Mouse (Mus musculus) skeletal muscle tissue, adult 2 months (tissue): ENCODE measurements at regions not wholly inside any gene's neighbourhood (a gene's known extent, or its start where the extent isn't known, plus 50 kb on each side); places are given as distances from the start of the nearest gene placed in this dataset.
A peak's percentile ranks its signal among the peaks of the same experiment; 100 is the strongest.
"Not testable (repeated sequence)": the region's sequence is repeated elsewhere in the genome, so short reads cannot be mapped to it uniquely, and the experiment has no call there.

ENCODE experiments used
- DNase-seq: peaks from one replicate; pipeline ENCODE4 v3.0.0-alpha.2; 2012; ENCODE audit warnings: low read depth, low spot score

GRCm38 (mm10) chr1:7388627-7389026, 2580.9 kb downstream of the Gm37988 start:
- no peak for DNase-seq

GRCm38 (mm10) chr1:7393508-7393907, 2585.8 kb downstream of the Gm37988 start:
- DNase-seq: no peak

- DNase-seq: no peak
These were observed 2586.5 kb downstream of the Gm37988 start for GRCm38 (mm10) chr1:7394161-7394560.

GRCm38 (mm10) chr1:7395527-7395926, 2587.8 kb downstream of the Gm37988 start:
- peak; percentile 7 for DNase-seq

GRCm38 (mm10) chr1:7396867-7397806, 2589.4 kb downstream of the Gm37988 start:
- DNase-seq: peak; percentile 64

- DNase-seq: peak; percentile 98
These were observed 2590.2 kb downstream of the Gm37988 start for GRCm38 (mm10) chr1:7397807-7398446.

- no peak for DNase-seq
These were observed 2591.1 kb downstream of the Gm37988 start for GRCm38 (mm10) chr1:7398678-7399218.

GRCm38 (mm10) chr1:7405651-7406050, 2598.0 kb downstream of the Gm37988 start:
- not testable (repeated sequence) for DNase-seq

GRCm38 (mm10) chr1:7414444-7414843, 2606.8 kb downstream of the Gm37988 start:
- DNase-seq: no peak

- no peak for DNase-seq
These were observed 2644.0 kb downstream of the Gm37988 start for GRCm38 (mm10) chr1:7451660-7452155.

GRCm38 (mm10) chr1:7454931-7455330, 2647.2 kb downstream of the Gm37988 start:
- no peak for DNase-seq

- DNase-seq: no peak
These were observed 2650.2 kb downstream of the Gm37988 start for GRCm38 (mm10) chr1:7457895-7458294.

- DNase-seq: no peak
These were observed 2686.4 kb downstream of the Gm37988 start for GRCm38 (mm10) chr1:7494096-7494495.

GRCm38 (mm10) chr1:7499042-7499441, 2691.3 kb downstream of the Gm37988 start:
- DNase-seq: no peak

GRCm38 (mm10) chr1:7502363-7502762, 2694.7 kb downstream of the Gm37988 start:
- no peak for DNase-seq

GRCm38 (mm10) chr1:7518791-7519190, 2711.1 kb downstream of the Gm37988 start:
- no peak for DNase-seq

GRCm38 (mm10) chr1:7533506-7533905, 2725.8 kb downstream of the Gm37988 start:
- no peak for DNase-seq

GRCm38 (mm10) chr1:7535191-7535590, 2727.5 kb downstream of the Gm37988 start:
- DNase-seq: no peak

- no peak for DNase-seq
These were observed 2735.8 kb downstream of the Gm37988 start for GRCm38 (mm10) chr1:7543492-7543891.

- DNase-seq: no peak
These were observed 2740.6 kb downstream of the Gm37988 start for GRCm38 (mm10) chr1:7548261-7548660.

- no peak for DNase-seq
These were observed 2767.1 kb downstream of the Gm37988 start for GRCm38 (mm10) chr1:7574787-7575186.

- DNase-seq: no peak
These were observed 2778.7 kb downstream of the Gm37988 start for GRCm38 (mm10) chr1:7586409-7586808.
